Mouse (Mus musculus) brain, embryonic 14.5 days (tissue): Measurements from ENCODE around the gene Tbc1d21.

Experiments
- CTCF ChIP-seq: fragments of 200-500 bp; IDR thresholded peaks from 2 replicates; pipeline ENCODE4 v1.5.1; 2012; ENCODE audit warnings: inconsistent platforms, mild to moderate bottlenecking, moderate library complexity, borderline replicate concordance; ENCODE audit not compliant: insufficient read depth, insufficient read length; ENCODE audit errors: extremely low read depth
- POLR2A ChIP-seq: fragments of 200-500 bp; IDR thresholded peaks from 2 replicates; pipeline ENCODE4 v1.6.1; 2012; ENCODE audit warnings: mild to moderate bottlenecking, inconsistent platforms, borderline replicate concordance; ENCODE audit not compliant: poor library complexity, insufficient read depth, insufficient read length, severe bottlenecking; ENCODE audit errors: extremely low read depth

GRCm38 (mm10) chr9:58316784-58317183 is 53.5 kb downstream of the Tbc1d21 start:
- TF ChIP-seq CTCF (no peak), POLR2A (no peak)
